Mouse (Mus musculus): ENCODE results near the gene Fastkd1. TPM values are rescaled to one million over a fixed set of nuclear protein-coding genes. Genes with fewer than 3 reads are reported as not detected.

Fastkd1 gene
- total and polyA plus RNA-seq, 3 experiments, result 15.3 to 19.1 (median 18.5) TPM

DNA sequence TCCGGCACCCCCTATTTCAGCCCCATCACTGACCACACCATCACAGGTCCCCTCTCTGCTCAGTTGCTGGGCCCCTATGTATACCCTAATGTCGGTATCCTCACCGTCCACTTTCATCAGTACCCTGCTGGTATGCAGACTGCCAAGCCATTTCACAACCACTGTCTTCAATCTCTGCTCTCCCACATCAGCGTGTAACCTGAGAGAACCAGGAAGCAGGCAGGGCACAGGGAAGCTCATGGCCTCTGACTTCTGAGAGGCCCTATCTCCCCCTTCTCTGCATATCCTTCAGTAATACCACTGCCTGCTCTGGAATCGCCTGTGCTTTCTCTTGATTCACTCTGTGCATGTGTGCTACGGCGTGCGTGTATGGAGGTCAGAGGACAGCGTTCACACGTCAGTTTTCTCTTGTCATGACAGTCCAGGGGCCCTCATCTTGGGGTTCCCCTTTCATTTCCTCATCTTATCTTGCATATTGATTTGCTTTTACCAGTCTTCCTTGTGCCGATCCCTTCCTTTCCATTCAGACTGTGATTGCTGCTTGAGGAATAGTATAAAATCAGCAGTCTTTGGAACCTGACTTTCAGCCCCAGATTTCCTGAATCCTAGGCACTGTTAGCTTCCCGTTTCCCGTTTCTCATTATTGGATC, 49.4 kb downstream of the Fastkd1 start:
- Histone ChIP-seq H3K4me2 (ENCODE audit: insufficient read depth, low read depth, poor library complexity, severe bottlenecking) (no peak overlapping the region), H3K9ac (ENCODE audit: insufficient read depth, low read depth) (no peak overlapping the region), H3K4me1 (ENCODE audit: control insufficient read depth in 1 of 2, insufficient read depth in 2 of 2) (peaks cover 4 to 17% of the 10 kb centered on the region in 2 experiments; a peak in 3 of 4 replicates), H3K79me2 (replicated peaks; ENCODE audit: control insufficient read depth, extremely low read depth, insufficient read depth, poor library complexity, severe bottlenecking) (no peaks in the 10 kb centered on the region), H3K9me3 (replicated peaks; ENCODE audit: low read length) (no peaks in the 10 kb centered on the region), H3K27ac (ENCODE audit: insufficient read depth, low read depth) (no peak overlapping the region), H3K36me3 (replicated peaks in 1 of 2; ENCODE audit: control insufficient read depth in 1 of 2, insufficient read depth in 1 of 2, low read length in 1 of 2) (peaks cover 0 to 12% of the 10 kb centered on the region in 2 experiments), H3K4me3 (replicated peaks in 1 of 3; ENCODE audit: low read depth in 2 of 3, low read length in 2 of 3, poor library complexity in 1 of 3) (no peak overlapping the region), H3K27me3 (replicated peaks) (no peaks in the 10 kb centered on the region)
- in situ Hi-C loops (cut with MboI; ENCODE audit: low pct_ligation_motif_present, low pct_unique_long_range_greater_than_20kb, low sequenced_read_pairs), result no loop called here
- no peak for DNase-seq (ENCODE audit: extremely low read depth)
- dilution Hi-C loops (cut with MboI; ENCODE audit: extremely low pct_ligation_motif_present, extremely low pct_unique_long_range_greater_than_20kb, low sequenced_read_pairs), result no loop called here
- TF ChIP-seq SIN3A (IDR thresholded peaks at IDR 0.05; ENCODE audit: low read length) (no peak), IRF4 (IDR thresholded peaks at IDR 0.05; ENCODE audit: low read depth, low read length) (no peak), USF2 (conservative IDR thresholded peaks at IDR 0.05; ENCODE audit: low read depth, low read length) (no peak), PAX5 (IDR thresholded peaks at IDR 0.05; ENCODE audit: low read length) (no peak), MYC (IDR thresholded peaks at IDR 0.05; ENCODE audit: low read depth, low read length) (no peak), MEF2A (IDR thresholded peaks at IDR 0.05; ENCODE audit: borderline replicate concordance, low read depth, low read length) (no peak), ZKSCAN1 (IDR thresholded peaks at IDR 0.05; ENCODE audit: borderline replicate concordance, low read depth, low read length) (no peak)

DNA sequence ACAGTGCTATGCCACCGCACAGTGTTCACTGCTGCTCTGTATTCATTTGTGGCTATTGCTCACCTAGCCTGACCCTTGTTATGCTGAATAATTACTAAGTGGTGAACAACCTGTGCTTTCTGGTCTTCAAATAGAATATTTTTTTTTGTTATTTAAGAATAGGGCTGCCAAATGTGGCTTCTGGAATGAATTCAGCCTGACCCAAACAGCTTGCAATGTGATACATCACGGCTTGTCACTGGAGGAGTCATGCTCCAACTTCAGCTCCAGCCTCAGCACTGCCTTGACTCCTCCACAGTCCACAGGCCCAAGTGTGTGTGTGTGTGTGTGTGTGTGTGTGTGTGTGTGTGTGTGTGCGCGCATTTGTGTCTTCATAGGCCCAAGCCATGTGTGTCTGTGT, 54.0 kb downstream of the Fastkd1 start:
- Histone ChIP-seq H3K27me3 (replicated peaks) (no peaks in the 10 kb centered on the region), H3K9me3 (replicated peaks; ENCODE audit: low read length) (no peaks in the 10 kb centered on the region), H3K36me3 (replicated peaks in 1 of 2; ENCODE audit: control insufficient read depth in 1 of 2, insufficient read depth in 1 of 2, low read length in 1 of 2) (peaks cover 0 to 18% of the 10 kb centered on the region in 2 experiments), H3K27ac (ENCODE audit: insufficient read depth, low read depth) (no peak overlapping the region), H3K4me1 (ENCODE audit: control insufficient read depth in 1 of 2, insufficient read depth in 2 of 2) (peaks cover 4 to 8% of the 10 kb centered on the region in 2 experiments; a peak in 3 of 4 replicates), H3K9ac (ENCODE audit: insufficient read depth, low read depth) (no peak overlapping the region), H3K4me2 (ENCODE audit: insufficient read depth, low read depth, poor library complexity, severe bottlenecking) (no peak overlapping the region), H3K4me3 (replicated peaks in 1 of 3; ENCODE audit: low read depth in 2 of 3, low read length in 2 of 3, poor library complexity in 1 of 3) (no peak overlapping the region), H3K79me2 (replicated peaks; ENCODE audit: control insufficient read depth, extremely low read depth, insufficient read depth, poor library complexity, severe bottlenecking) (no peaks in the 10 kb centered on the region)
- dilution Hi-C loops (cut with MboI; ENCODE audit: extremely low pct_ligation_motif_present, extremely low pct_unique_long_range_greater_than_20kb, low sequenced_read_pairs) (no loop called here), in situ Hi-C loops (cut with MboI; ENCODE audit: low pct_ligation_motif_present, low pct_unique_long_range_greater_than_20kb, low sequenced_read_pairs) (no loop called here)
- TF ChIP-seq MYC (IDR thresholded peaks at IDR 0.05; ENCODE audit: low read depth, low read length) (no peak), ZMIZ1 (IDR thresholded peaks at IDR 0.05; ENCODE audit: low read depth, low read length) (no peak), EP300 (IDR thresholded peaks at IDR 0.05; ENCODE audit: low read length) (no peak), GABPA (IDR thresholded peaks at IDR 0.05; ENCODE audit: insufficient replicate concordance, low read depth, low read length) (no peak), KAT2A (IDR thresholded peaks at IDR 0.05; ENCODE audit: insufficient replicate concordance, low read length) (no peak), ZC3H11A (IDR thresholded peaks at IDR 0.05; ENCODE audit: low read depth, low read length) (no peak), HCFC1 (IDR thresholded peaks at IDR 0.05; ENCODE audit: low read depth, low read length) (no peak), UBTF (IDR thresholded peaks at IDR 0.05; ENCODE audit: low read depth, low read length) (no peak), SMC3 (IDR thresholded peaks at IDR 0.05; ENCODE audit: low read depth, low read length) (no peak), E2F4 (IDR thresholded peaks at IDR 0.05; ENCODE audit: insufficient replicate concordance, low read depth, low read length) (no peak), JUND (conservative IDR thresholded peaks at IDR 0.05; ENCODE audit: low read depth, low read length) (no peak), POLR2AphosphoS2 (IDR thresholded peaks at IDR 0.05; ENCODE audit: low read depth, low read length) (no peak), MXI1 (IDR thresholded peaks at IDR 0.05; ENCODE audit: low read depth, low read length) (no peak), ZNF384 (IDR thresholded peaks at IDR 0.05; ENCODE audit: low read depth, low read length) (no peak)
- no peak for DNase-seq (ENCODE audit: extremely low read depth)
